Mouse (Mus musculus) myocyte (in vitro differentiated cells): ENCODE data around the gene Syndig1.

ENCODE experiments used
- CEBPB ChIP-seq: IDR thresholded peaks from 2 replicates; pipeline ENCODE4 v1.6.1; 2011; ENCODE audit warnings: mild to moderate bottlenecking, moderate library complexity; ENCODE audit not compliant: poor library complexity, insufficient read depth, severe bottlenecking
- E2F4 ChIP-seq: IDR thresholded peaks from one replicate; pipeline ENCODE4 v1.6.1; 2011; ENCODE audit warnings: mild to moderate bottlenecking, control low read depth, moderate library complexity; ENCODE audit not compliant: insufficient read depth
- MAX ChIP-seq: IDR thresholded peaks from one replicate; pipeline ENCODE4 v1.6.1; 2011; ENCODE audit warnings: low read depth, mild to moderate bottlenecking, control low read depth
- MYOD1 ChIP-seq, 3 experiments: IDR thresholded peaks; one replicate each; pipeline ENCODE4 v1.6.1; 2011; ENCODE audit warnings: control low read depth in 2 of 3, low read depth in 2 of 3, mild to moderate bottlenecking in 2 of 3, moderate library complexity in 1 of 3; ENCODE audit not compliant: insufficient read length in 2 of 3, control insufficient read depth in 1 of 3
- MYOG ChIP-seq, 3 experiments: IDR thresholded peaks; one replicate each; pipeline ENCODE4 v1.6.1; 2011; ENCODE audit warnings: control low read depth in 2 of 3, low read depth in 2 of 3, mild to moderate bottlenecking in 2 of 3; ENCODE audit not compliant: insufficient read length in 2 of 3, control insufficient read depth in 1 of 3, insufficient read depth in 1 of 3
- POLR2A ChIP-seq: IDR thresholded peaks from one replicate; pipeline ENCODE4 v1.6.1; 2011; ENCODE audit warnings: low read depth, mild to moderate bottlenecking, control low read depth, moderate library complexity; ENCODE audit not compliant: insufficient read length
- POLR2AphosphoS2 ChIP-seq: IDR thresholded peaks from one replicate; pipeline ENCODE4 v1.6.1; 2011; ENCODE audit warnings: low read depth, control low read depth; ENCODE audit not compliant: insufficient read length
- SRF ChIP-seq: IDR thresholded peaks from one replicate; pipeline ENCODE4 v1.6.1; 2011; ENCODE audit warnings: low read depth; ENCODE audit not compliant: control insufficient read depth, insufficient read length
- TCF12 ChIP-seq: IDR thresholded peaks from one replicate; pipeline ENCODE4 v1.6.1; 2011; ENCODE audit warnings: mild to moderate bottlenecking, control low read depth; ENCODE audit not compliant: poor library complexity, insufficient read depth, severe bottlenecking
- USF1 ChIP-seq: IDR thresholded peaks from one replicate; pipeline ENCODE4 v1.6.1; 2011; ENCODE audit warnings: low read depth, mild to moderate bottlenecking, control low read depth, moderate library complexity

DNA sequence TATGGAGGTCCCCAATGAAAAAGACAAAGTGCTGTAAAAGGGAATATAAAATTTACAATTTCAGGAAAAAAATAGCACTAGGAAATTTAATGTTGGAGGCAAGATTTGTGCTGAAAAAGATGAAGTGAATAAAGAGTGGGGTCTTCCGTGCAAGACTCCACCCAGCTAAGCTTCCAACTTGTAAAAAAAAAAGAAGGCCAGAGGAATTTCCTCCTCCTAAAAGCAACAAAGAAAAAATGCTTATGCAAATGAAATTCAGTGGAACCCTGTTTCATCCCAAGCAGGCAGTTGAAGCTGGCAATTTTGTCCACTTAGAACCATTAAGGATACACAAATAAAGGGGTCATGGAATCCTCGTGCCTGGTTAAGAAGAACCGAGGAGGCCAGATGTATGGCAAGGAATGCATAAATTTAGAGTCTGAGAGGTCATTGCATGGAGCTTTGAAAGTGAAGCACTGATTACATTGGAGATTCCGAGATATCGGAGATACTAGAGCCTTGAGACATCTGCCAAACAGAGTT is 37.0 kb downstream of the Syndig1 start:
- no peak for TF ChIP-seq CEBPB
- TF ChIP-seq POLR2A: no peak
- no peak for TF ChIP-seq MAX
- TF ChIP-seq E2F4: no peak
- no peak for TF ChIP-seq SRF
- no peak for TF ChIP-seq MYOD1 (IDR thresholded peaks at IDR 0.05; ENCODE audit: control insufficient read depth in 1 of 3, insufficient read length in 2 of 3, low read depth in 2 of 3)
- TF ChIP-seq USF1: no peak
- no peak for TF ChIP-seq TCF12
- no peak for TF ChIP-seq POLR2AphosphoS2
- TF ChIP-seq MYOG (IDR thresholded peaks at IDR 0.05; ENCODE audit: control insufficient read depth in 1 of 3, insufficient read depth in 1 of 3, insufficient read length in 2 of 3, low read depth in 2 of 3): no peak
